Mouse (Mus musculus) forebrain, embryonic 14.5 days (tissue): Measurements from ENCODE around the gene Pla2g15. TPM values are rescaled to one million over a fixed set of nuclear protein-coding genes. Genes with fewer than 3 reads are reported as not detected.

Experiments used
- ATAC-seq: fragments of 200-750 bp; cut with Nextera tagmentation; 2 replicates; pipeline ENCODE4 v1.8.0; 2017; ENCODE audit warnings: mild to moderate bottlenecking, moderate library complexity
- DNase-seq: peaks from one replicate; pipeline ENCODE4 v3.0.0-alpha.2; 2015; ENCODE audit warnings: low spot score
- H3K27ac ChIP-seq: fragments of 300-500 bp; sonication (generic); 2 replicates; pipeline ENCODE4 v1.5.1; 2014; ENCODE audit warnings: low read depth, mild to moderate bottlenecking, control low read depth, low read length, moderate library complexity
- H3K27me3 ChIP-seq: fragments of 300-500 bp; sonication (generic); replicated peaks from 2 replicates; pipeline ENCODE4 v1.6.1; 2014; ENCODE audit warnings: low read length, control low read depth, mixed read lengths; ENCODE audit not compliant: control insufficient read depth, insufficient read depth
- H3K36me3 ChIP-seq: fragments of 300-500 bp; sonication (generic); 2 replicates; pipeline ENCODE4 v1.6.1; 2014; ENCODE audit warnings: low read length, control low read depth; ENCODE audit not compliant: control insufficient read depth, insufficient read depth
- H3K4me1 ChIP-seq: fragments of 300-500 bp; sonication (generic); 2 replicates; pipeline ENCODE4 v1.6.1; 2014; ENCODE audit warnings: antibody characterized with exemption, low read length, control low read depth; ENCODE audit not compliant: control insufficient read depth, insufficient read depth
- H3K4me2 ChIP-seq: fragments of 300-500 bp; sonication (generic); 2 replicates; pipeline ENCODE4 v1.6.1; 2014; ENCODE audit warnings: mild to moderate bottlenecking, control low read depth, low read length
- H3K4me3 ChIP-seq: fragments of 300-500 bp; sonication (generic); 2 replicates; pipeline ENCODE4 v1.5.1; 2014; ENCODE audit warnings: low read depth, low read length, control low read depth
- H3K9ac ChIP-seq: fragments of 300-500 bp; sonication (generic); 2 replicates; pipeline ENCODE4 v1.6.1; 2014; ENCODE audit warnings: mild to moderate bottlenecking, low read length, control low read depth, moderate library complexity
- H3K9me3 ChIP-seq: fragments of 300-500 bp; sonication (generic); replicated peaks from 2 replicates; pipeline ENCODE4 v1.6.1; 2016; ENCODE audit warnings: low read length, control low read depth, mixed read lengths; ENCODE audit not compliant: control insufficient read depth
- WGBS: fragments of 180-500 bp; shearing (Covaris S2); extraction: QIAGEN DNeasy Blood & Tissue Kit; methylation state at CpG from one replicate; pipeline ENCODE4 v1.1.7; 2014; 5-methylcytosine and 5-hydroxymethylcytosine counted together
- polyA plus RNA-seq: library from polyadenylated mRNA; unstranded; fragments of >200 nt; fragmentation: Nextera tagmentation; extraction: Ambion mirVana; gene quantifications from 2 replicates; pipeline ENCODE4 v1.2.1, GENCODE M21; 2014

The Pla2g15 gene
- polyA plus RNA-seq, 1 experiment from 2014 or later = 7.8 TPM

GRCm38 (mm10) chr8:106132356-106132755 is 17.8 kb upstream of the Pla2g15 start:
- Histone ChIP-seq H3K9ac (no peak overlapping the region), H3K27me3 (peaks cover 31% of the 10 kb centered on the region), H3K36me3 (peaks cover 49% of the 10 kb centered on the region), H3K9me3 (no peaks in the 10 kb centered on the region), H3K27ac (no peak overlapping the region), H3K4me2 (no peak overlapping the region), H3K4me3 (no peak overlapping the region), H3K4me1 (peaks cover 8% of the 10 kb centered on the region)
- DNase-seq (no peak), ATAC-seq (no peak)
- 89% methylated on average over 11 of the region's 11 CpGs for WGBS

- Histone ChIP-seq H3K9me3 (no peaks in the 10 kb centered on the region), H3K27ac (no peak overlapping the region), H3K4me1 (peaks cover 11% of the 10 kb centered on the region), H3K4me3 (no peak overlapping the region), H3K9ac (no peak overlapping the region), H3K4me2 (no peak overlapping the region), H3K27me3 (peaks cover 42% of the 10 kb centered on the region), H3K36me3 (peaks cover 41% of the 10 kb centered on the region)
- ATAC-seq (no peak), DNase-seq (no peak)
- 74% methylated on average over 13 of the region's 13 CpGs for WGBS
Observed at GRCm38 (mm10) chr8:106133526-106133925, 16.7 kb upstream of the Pla2g15 start.

GRCm38 (mm10) chr8:106133946-106134345 is 16.3 kb upstream of the Pla2g15 start:
- no peak overlapping the region for H3K4me3 ChIP-seq
- H3K9me3 ChIP-seq = no peaks in the 10 kb centered on the region
- H3K36me3 ChIP-seq = peaks cover 37% of the 10 kb centered on the region
- no peak overlapping the region for H3K9ac ChIP-seq
- no peak for DNase-seq
- no peak for ATAC-seq
- WGBS = 86% methylated on average over 6 of the region's 6 CpGs
- no peak overlapping the region for H3K4me2 ChIP-seq
- H3K4me1 ChIP-seq = peaks cover 11% of the 10 kb centered on the region
- H3K27me3 ChIP-seq = peaks cover 46% of the 10 kb centered on the region
- H3K27ac ChIP-seq = no peak overlapping the region

DNA sequence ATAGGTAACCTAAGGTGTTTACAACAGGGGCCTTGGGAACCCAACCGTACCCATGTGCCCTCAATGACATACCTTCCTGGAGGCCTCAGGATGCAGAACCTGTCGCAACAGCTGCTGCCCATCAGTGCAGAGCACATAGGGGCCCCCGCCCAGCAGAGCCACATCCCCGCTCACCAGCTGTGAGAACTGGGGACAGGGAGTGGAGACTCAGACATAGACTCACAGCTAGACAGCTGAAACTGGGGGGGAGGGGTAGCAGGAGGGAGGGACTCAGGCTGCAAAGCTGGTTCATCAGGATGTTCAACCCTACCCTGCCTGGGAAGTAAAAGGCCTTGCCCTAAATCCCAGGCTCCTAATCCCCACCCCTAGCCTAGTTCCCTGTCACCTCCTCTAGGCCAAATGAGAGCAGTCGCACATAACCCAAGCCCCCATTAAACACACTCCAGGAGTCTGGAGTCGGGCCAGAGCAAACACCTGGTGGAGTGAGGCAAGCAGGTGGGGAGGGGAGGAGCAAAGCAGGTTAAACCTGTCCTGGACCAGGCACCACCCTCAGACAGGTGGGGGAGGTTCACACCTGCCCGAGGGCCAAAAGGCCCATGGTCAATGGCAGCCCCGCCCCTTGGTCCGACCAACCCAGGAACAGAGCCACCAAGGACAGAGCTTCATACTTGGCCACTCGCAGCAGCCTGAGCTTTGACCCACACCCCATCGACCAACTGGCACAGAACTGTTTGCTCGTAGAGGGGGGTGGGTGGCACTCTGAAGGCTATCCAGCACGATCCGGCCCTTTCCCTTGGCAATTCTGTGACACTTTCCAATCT is 15.2 kb upstream of the Pla2g15 start:
- Histone ChIP-seq H3K9ac (no peak overlapping the region), H3K36me3 (peaks cover 28% of the 10 kb centered on the region), H3K27ac (no peak overlapping the region), H3K4me1 (peaks cover 11% of the 10 kb centered on the region), H3K27me3 (peaks cover 54% of the 10 kb centered on the region), H3K4me2 (no peak overlapping the region), H3K4me3 (no peak overlapping the region), H3K9me3 (no peaks in the 10 kb centered on the region)
- ATAC-seq = no peak
- DNase-seq = no peak
- whole genome bisulfite sequencing = 23% methylated on average over 14 of the region's 14 CpGs

DNA sequence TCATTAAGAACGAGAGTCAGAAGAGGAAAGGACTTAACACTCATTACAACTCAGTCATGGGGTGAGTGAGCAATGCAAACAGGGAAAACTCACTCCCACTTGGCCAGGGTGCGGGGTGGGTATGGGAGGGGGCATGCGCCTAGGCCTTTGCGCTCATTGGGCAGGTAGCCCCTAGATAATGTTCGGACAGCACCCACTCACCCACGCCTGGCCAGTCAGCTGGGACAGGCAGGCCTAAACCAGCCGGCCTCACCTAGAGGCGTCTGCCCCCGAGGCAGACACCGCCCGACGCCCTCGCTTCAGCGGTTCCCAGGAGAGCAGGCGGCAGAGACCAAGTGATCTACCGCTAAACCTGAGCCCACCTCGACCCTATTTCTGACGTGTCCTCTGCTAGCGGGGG is 14.5 kb upstream of the Pla2g15 start:
- peaks cover 54% of the 10 kb centered on the region for H3K27me3 ChIP-seq
- 5% methylated on average over 19 of the region's 19 CpGs for whole genome bisulfite sequencing
- peaks cover 11% of the 10 kb centered on the region for H3K4me1 ChIP-seq
- H3K36me3 ChIP-seq = peaks cover 21% of the 10 kb centered on the region
- no peak overlapping the region for H3K27ac ChIP-seq
- H3K9me3 ChIP-seq = no peaks in the 10 kb centered on the region
- no peak for ATAC-seq
- peak overlapping the region; percentile 38; the same call in 1 of the 2 replicates for H3K4me3 ChIP-seq
- H3K9ac ChIP-seq = no peak overlapping the region
- peak overlapping the region; percentile 56; the same call in 1 of the 2 replicates for H3K4me2 ChIP-seq
- no peak for DNase-seq

- Histone ChIP-seq H3K4me2 (peak within 1 kb of the TSS; percentile 60), H3K4me3 (peak within 1 kb of the TSS; percentile 38), H3K4me1 (peaks cover 11% of the 10 kb centered on the region), H3K36me3 (peaks cover 13% of the 10 kb centered on the region), H3K27ac (no peak within 1 kb of the TSS), H3K9ac (peak within 1 kb of the TSS; percentile 48), H3K9me3 (no peaks in the 10 kb centered on the region), H3K27me3 (peaks cover 54% of the 10 kb centered on the region)
- 1% methylated on average over 80 of the region's 86 CpGs for WGBS
- DNase-seq = no peak
- ATAC-seq = peak; percentile 15; the same call in 1 of the 2 replicates
Observed at GRCm38 (mm10) chr8:106136156-106137130, 13.8 kb upstream of the Pla2g15 start, which contains the start of gene Esrp2. Gene Esrp2, minus strand, starts transcription at chr8:106136974.

- H3K4me2 ChIP-seq = peak overlapping the region; percentile 60
- H3K27ac ChIP-seq = no peak overlapping the region
- H3K36me3 ChIP-seq = peaks cover 4% of the 10 kb centered on the region
- 4% methylated on average over 22 of the region's 22 CpGs for WGBS
- peaks cover 11% of the 10 kb centered on the region for H3K4me1 ChIP-seq
- no peaks in the 10 kb centered on the region for H3K9me3 ChIP-seq
- H3K27me3 ChIP-seq = peaks cover 54% of the 10 kb centered on the region
- DNase-seq = no peak
- H3K4me3 ChIP-seq = peak overlapping the region; percentile 38
- H3K9ac ChIP-seq = peak overlapping the region; percentile 48; the same call in 1 of the 2 replicates
- no peak for ATAC-seq
Observed at GRCm38 (mm10) chr8:106137218-106137905, 12.8 kb upstream of the Pla2g15 start.

GRCm38 (mm10) chr8:106137906-106138477 is 12.2 kb upstream of the Pla2g15 start:
- Histone ChIP-seq H3K9me3 (no peaks in the 10 kb centered on the region), H3K4me1 (peaks cover 11% of the 10 kb centered on the region), H3K4me2 (peak overlapping the region; percentile 60), H3K36me3 (no peaks in the 10 kb centered on the region), H3K4me3 (peak overlapping the region; percentile 38), H3K27ac (no peak overlapping the region), H3K27me3 (peaks cover 54% of the 10 kb centered on the region), H3K9ac (peak overlapping the region; percentile 48)
- WGBS = under 1% methylated on average over 24 of the region's 24 CpGs
- DNase-seq (peak; percentile 53), ATAC-seq (peak; percentile 54; the same call in 1 of the 2 replicates)
